Mouse (Mus musculus): Measurements from ENCODE around the gene Rap1gap2. TPM values are rescaled to one million over a fixed set of nuclear protein-coding genes. Genes with fewer than 3 reads are reported as not detected.
A peak's percentile ranks its signal among the peaks of the same experiment; 100 is the strongest.
"Not testable (repeated sequence)": the region's sequence is repeated elsewhere in the genome, so short reads cannot be mapped to it uniquely, and the experiment has no call there.

Rap1gap2 gene
- total RNA-seq, 2 experiments from 2014 or later, result 6.2 to 10.7 TPM

GRCm38 (mm10) chr11:74621974-74622669 lies 11.4 kb upstream of the Rap1gap2 start:
- no peak for DNase-seq

GRCm38 (mm10) chr11:74619956-74620300 lies 9.2 kb upstream of the Rap1gap2 start:
- DNase-seq, result no peak

GRCm38 (mm10) chr11:74619201-74619955 lies 8.7 kb upstream of the Rap1gap2 start, which contains the start of gene Ccdc92b:
Gene Ccdc92b, plus strand, starts transcription at chr11:74619605.
- DNase-seq, result peak; percentile 58

- no peak for DNase-seq
These were observed 4.9 kb upstream of the Rap1gap2 start for GRCm38 (mm10) chr11:74615571-74615970.

GRCm38 (mm10) chr11:74613428-74613827 lies 2.7 kb upstream of the Rap1gap2 start:
- no peak for DNase-seq

- no peak for DNase-seq
These were observed 722 bp upstream of the Rap1gap2 start for GRCm38 (mm10) chr11:74611437-74611836.

GRCm38 (mm10) chr11:74610068-74610467 lies 647 bp downstream of the Rap1gap2 start:
- no peak for DNase-seq

GRCm38 (mm10) chr11:74602286-74602685 lies 8.4 kb downstream of the Rap1gap2 start:
- DNase-seq, result no peak

GRCm38 (mm10) chr11:74597990-74598337 lies 12.8 kb downstream of the Rap1gap2 start:
- no peak for DNase-seq

GRCm38 (mm10) chr11:74597283-74597989 lies 13.3 kb downstream of the Rap1gap2 start:
- no peak for DNase-seq

- no peak for DNase-seq
These were observed 18.5 kb downstream of the Rap1gap2 start for GRCm38 (mm10) chr11:74592246-74592645.

GRCm38 (mm10) chr11:74590691-74591090 lies 20.0 kb downstream of the Rap1gap2 start:
- DNase-seq, result no peak

GRCm38 (mm10) chr11:74590239-74590596 lies 20.5 kb downstream of the Rap1gap2 start:
- DNase-seq, result no peak

- DNase-seq, result no peak
These were observed 21.1 kb downstream of the Rap1gap2 start for GRCm38 (mm10) chr11:74589401-74590238.

GRCm38 (mm10) chr11:74586401-74586800 lies 24.3 kb downstream of the Rap1gap2 start:
- DNase-seq, result no peak

- no peak for DNase-seq
These were observed 25.6 kb downstream of the Rap1gap2 start for GRCm38 (mm10) chr11:74584946-74585723.

- DNase-seq, result no peak
These were observed 26.8 kb downstream of the Rap1gap2 start for GRCm38 (mm10) chr11:74583824-74584349.

GRCm38 (mm10) chr11:74582464-74582863 lies 28.3 kb downstream of the Rap1gap2 start:
- no peak for DNase-seq

- DNase-seq, result not testable (repeated sequence)
These were observed 29.4 kb downstream of the Rap1gap2 start for GRCm38 (mm10) chr11:74581333-74581732.

- DNase-seq, result no peak
These were observed 33.6 kb downstream of the Rap1gap2 start for GRCm38 (mm10) chr11:74577068-74577467.

- DNase-seq, result peak; percentile 14
These were observed 34.8 kb downstream of the Rap1gap2 start for GRCm38 (mm10) chr11:74575940-74576339.
